Mouse (Mus musculus): ENCODE data around the gene Pou6f2.

- TF ChIP-seq CTCF (IDR thresholded peaks at IDR 0.05; ENCODE audit: insufficient read depth, low read length), result no peak
- TF ChIP-seq POLR2A (IDR thresholded peaks at IDR 0.05; ENCODE audit: borderline replicate concordance, extremely low read depth, low read depth, low read length), result no peak
Measured at GRCm38 (mm10) chr13:18323980-18324678, 73.4 kb downstream of the Pou6f2 start.

Measured in lung, adult 2 months (tissue).